Mouse (Mus musculus) embryonic facial prominence, embryonic 15.5 days (tissue): ENCODE measurements around the gene Snca. TPM values are rescaled to one million over a fixed set of nuclear protein-coding genes. Genes with fewer than 3 reads are reported as not detected.
"Not testable (repeated sequence)": the region's sequence is repeated elsewhere in the genome, so short reads cannot be mapped to it uniquely, and the experiment has no call there.

ENCODE experiments used
- ATAC-seq: fragments of 200-750 bp; cut with Nextera tagmentation; 2 replicates; pipeline ENCODE4 v1.8.0; 2017; ENCODE audit warnings: low read depth, moderate TSS enrichment; ENCODE audit not compliant: insufficient number of reproducible peaks, low FRiP score, low TSS enrichment
- H3K27ac ChIP-seq: fragments of 300-500 bp; sonication (generic); replicated peaks from 2 replicates; pipeline ENCODE4 v1.5.1; 2015; ENCODE audit warnings: mild to moderate bottlenecking, inconsistent platforms
- H3K27me3 ChIP-seq: fragments of 300-500 bp; sonication (generic); 2 replicates; pipeline ENCODE4 v1.6.1; 2015; ENCODE audit warnings: inconsistent platforms
- H3K36me3 ChIP-seq: fragments of 300-500 bp; sonication (generic); 2 replicates; pipeline ENCODE4 v1.6.1; 2015; ENCODE audit warnings: mild to moderate bottlenecking, inconsistent platforms
- H3K4me1 ChIP-seq: fragments of 300-500 bp; sonication (generic); 2 replicates; pipeline ENCODE4 v1.6.1; 2015; ENCODE audit warnings: inconsistent platforms
- H3K4me2 ChIP-seq: fragments of 300-500 bp; sonication (generic); replicated peaks from 2 replicates; pipeline ENCODE4 v1.6.1; 2015; ENCODE audit warnings: mild to moderate bottlenecking, inconsistent platforms
- H3K4me3 ChIP-seq: fragments of 300-500 bp; sonication (generic); replicated peaks from 2 replicates; pipeline ENCODE4 v1.5.1; 2015; ENCODE audit warnings: mild to moderate bottlenecking, inconsistent platforms
- H3K9ac ChIP-seq: fragments of 300-500 bp; sonication (generic); 2 replicates; pipeline ENCODE4 v1.6.1; 2015; ENCODE audit warnings: inconsistent platforms
- H3K9me3 ChIP-seq: fragments of 300-500 bp; sonication (generic); replicated peaks from 2 replicates; pipeline ENCODE4 v1.6.1; 2016; ENCODE audit warnings: inconsistent platforms
- WGBS: fragments of 180-500 bp; shearing (Covaris S2); methylation state at CpG from one replicate; pipeline ENCODE4 v1.1.7; 2015; 5-methylcytosine and 5-hydroxymethylcytosine counted together
- polyA plus RNA-seq: library from polyadenylated mRNA; unstranded; fragments of >200 nt; fragmentation: Nextera tagmentation; extraction: Ambion mirVana; gene quantifications from 2 replicates; pipeline ENCODE4 v1.2.1, GENCODE M21; 2015

The Snca gene
- polyA plus RNA-seq, 1 experiment from 2014 or later, result 39.8 TPM

DNA sequence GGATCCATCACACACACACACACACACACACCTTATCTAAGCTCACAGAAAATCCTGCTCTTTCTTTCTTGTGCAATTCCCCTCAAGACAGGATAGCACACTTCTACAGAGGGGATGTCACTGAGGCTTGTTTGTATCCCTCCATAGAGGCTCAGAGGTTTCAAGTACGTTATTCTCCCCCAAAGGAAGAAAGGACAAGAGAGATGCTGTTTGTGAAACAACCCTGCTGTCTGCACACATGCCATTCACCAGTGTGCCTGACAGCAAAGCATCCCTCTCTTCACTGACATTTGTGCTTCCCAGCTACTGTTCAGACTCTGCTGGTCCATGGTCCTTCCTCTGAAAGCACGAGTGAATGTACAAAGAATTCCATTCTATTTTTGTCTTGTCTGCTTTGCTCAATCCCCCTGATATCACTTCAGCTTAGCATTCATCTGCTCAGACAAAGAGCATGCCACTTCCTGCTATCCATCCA is 119.6 kb downstream of the Snca start:
- no peak for ATAC-seq
- H3K36me3 ChIP-seq, result no peaks in the 10 kb centered on the region
- WGBS, result 15% methylated on average over 2 of the region's 2 CpGs
- H3K4me3 ChIP-seq, result no peak overlapping the region
- no peak overlapping the region for H3K4me2 ChIP-seq
- no peaks in the 10 kb centered on the region for H3K4me1 ChIP-seq
- no peaks in the 10 kb centered on the region for H3K9me3 ChIP-seq
- H3K27ac ChIP-seq, result no peak overlapping the region
- H3K9ac ChIP-seq, result no peak overlapping the region
- H3K27me3 ChIP-seq, result no peaks in the 10 kb centered on the region

DNA sequence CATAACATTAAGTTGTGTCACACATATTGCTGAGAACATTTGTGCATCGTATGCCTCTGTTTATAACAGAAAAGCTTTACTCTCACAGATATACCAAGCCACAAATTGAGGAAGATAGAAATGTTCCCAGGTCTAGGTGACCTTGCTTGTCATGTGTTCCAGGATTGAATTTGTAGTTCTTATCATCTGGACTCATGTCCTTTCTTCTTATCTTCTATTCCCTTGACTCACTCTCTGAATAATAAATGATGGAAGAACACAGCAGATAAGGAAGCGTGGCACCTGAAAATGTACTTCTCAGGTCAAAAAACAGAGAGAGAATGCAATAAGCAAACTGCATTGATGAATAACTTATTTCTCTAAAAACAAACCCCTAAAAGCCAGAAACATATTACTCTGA is 131.6 kb downstream of the Snca start:
- no peaks in the 10 kb centered on the region for H3K36me3 ChIP-seq
- 87% methylated on average over 2 of the region's 2 CpGs for WGBS
- no peak overlapping the region for H3K9ac ChIP-seq
- H3K27ac ChIP-seq, result no peak overlapping the region
- no peaks in the 10 kb centered on the region for H3K27me3 ChIP-seq
- ATAC-seq, result no peak
- H3K4me2 ChIP-seq, result no peak overlapping the region
- no peaks in the 10 kb centered on the region for H3K4me1 ChIP-seq
- no peak overlapping the region for H3K4me3 ChIP-seq
- no peaks in the 10 kb centered on the region for H3K9me3 ChIP-seq

DNA sequence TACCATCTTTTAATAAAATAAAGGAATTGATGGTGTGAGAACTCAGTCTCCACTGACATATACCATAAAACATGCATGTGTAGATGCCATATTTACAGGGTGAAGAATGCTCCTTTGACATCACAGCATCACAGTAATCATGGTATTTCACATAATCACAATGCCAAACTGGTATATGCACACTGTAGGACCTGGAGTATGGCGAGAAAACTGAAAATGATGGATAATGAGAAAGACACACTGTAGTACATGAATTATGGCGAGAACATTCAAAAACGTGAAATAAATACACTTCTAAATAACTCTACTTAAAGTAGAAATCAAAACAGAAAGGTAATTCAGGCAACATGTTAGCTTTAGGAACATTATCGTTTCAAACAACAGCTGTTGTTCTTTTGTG is 142.6 kb downstream of the Snca start:
- not testable (repeated sequence) for ATAC-seq, H3K9ac ChIP-seq
- WGBS, result 72% methylated on average over 4 of the region's 4 CpGs

DNA sequence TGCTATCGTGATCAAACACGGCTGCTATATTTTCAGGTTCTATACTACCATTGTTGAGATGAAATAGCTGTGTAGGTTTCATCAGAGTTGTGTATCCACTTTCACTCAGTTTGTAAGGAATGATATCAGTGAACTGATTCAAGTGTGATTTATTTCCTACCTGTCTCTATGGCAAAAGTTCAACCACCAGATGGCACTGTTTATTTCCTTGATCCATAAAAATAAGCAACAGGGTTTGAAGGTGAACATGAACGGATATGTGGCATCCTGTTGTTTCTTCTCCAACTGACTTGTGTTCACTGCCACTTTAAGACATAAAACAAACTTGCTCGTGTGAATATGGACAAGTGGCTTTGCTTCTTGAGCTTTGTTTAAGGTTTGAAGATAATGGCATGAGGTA is 147.4 kb downstream of the Snca start:
- Histone ChIP-seq H3K9me3 (no peaks in the 10 kb centered on the region), H3K4me1 (no peaks in the 10 kb centered on the region), H3K4me2 (no peak overlapping the region), H3K9ac (no peak overlapping the region), H3K27me3 (no peaks in the 10 kb centered on the region), H3K27ac (no peak overlapping the region), H3K36me3 (no peaks in the 10 kb centered on the region), H3K4me3 (no peak overlapping the region)
- ATAC-seq, result no peak
- 50% methylated on average over 4 of the region's 4 CpGs for WGBS

More for the DNA sequence above, 142.6 kb downstream of the Snca start:
- H3K27ac ChIP-seq, H3K36me3 ChIP-seq, H3K9me3 ChIP-seq, H3K4me1 ChIP-seq, H3K4me2 ChIP-seq, H3K27me3 ChIP-seq, H3K4me3 ChIP-seq: not testable (repeated sequence)

Other genes with a start within 250 kb of the Snca start
- 8.3 and 8.4 TPM in 2 replicates for gene Mmrn1, start 95.1 kb upstream of the Snca start, polyA plus RNA-seq